Mouse (Mus musculus) stomach, embryonic 16.5 days (tissue): ENCODE data around the gene Alg14. TPM values are rescaled to one million over a fixed set of nuclear protein-coding genes. Genes with fewer than 3 reads are reported as not detected.
A peak's percentile ranks its signal among the peaks of the same experiment; 100 is the strongest.

Experiments used
- ATAC-seq: fragments of 200-750 bp; cut with Nextera tagmentation; 2 replicates; pipeline ENCODE4 v1.8.0; 2017; ENCODE audit warnings: moderate number of reproducible peaks, moderate TSS enrichment; ENCODE audit not compliant: insufficient read depth, low FRiP score
- H3K27ac ChIP-seq: fragments of 300-500 bp; sonication (generic); 2 replicates; pipeline ENCODE4 v1.5.1; 2014; ENCODE audit warnings: low read length
- H3K27me3 ChIP-seq: fragments of 300-500 bp; sonication (generic); 2 replicates; pipeline ENCODE4 v1.6.1; 2014; ENCODE audit warnings: low read length, control low read depth, mixed read lengths; ENCODE audit not compliant: control insufficient read depth, insufficient read depth
- H3K36me3 ChIP-seq: fragments of 300-500 bp; sonication (generic); 2 replicates; pipeline ENCODE4 v1.6.1; 2014; ENCODE audit warnings: low read length; ENCODE audit not compliant: control insufficient read depth, insufficient read depth
- H3K4me1 ChIP-seq: fragments of 300-500 bp; sonication (generic); 2 replicates; pipeline ENCODE4 v1.6.1; 2014; ENCODE audit warnings: low read length, control low read depth, mixed read lengths; ENCODE audit not compliant: control insufficient read depth, insufficient read depth
- H3K4me2 ChIP-seq: fragments of 300-500 bp; sonication (generic); 2 replicates; pipeline ENCODE4 v1.6.1; 2014; ENCODE audit warnings: low read depth, low read length, mixed read lengths
- H3K4me3 ChIP-seq: fragments of 300-500 bp; sonication (generic); replicated peaks from 2 replicates; pipeline ENCODE4 v1.5.1; 2014; ENCODE audit warnings: mild to moderate bottlenecking, low read length
- H3K9ac ChIP-seq: fragments of 300-500 bp; sonication (generic); 2 replicates; pipeline ENCODE4 v1.6.1; 2014; ENCODE audit warnings: low read length
- H3K9me3 ChIP-seq: fragments of 300-500 bp; sonication (generic); replicated peaks from 2 replicates; pipeline ENCODE4 v1.6.1; 2016; ENCODE audit warnings: low read length, control low read depth; ENCODE audit not compliant: control insufficient read depth
- WGBS: fragments of 180-500 bp; shearing (Covaris S2); extraction: QIAGEN DNeasy Blood & Tissue Kit; methylation state at CpG from one replicate; pipeline ENCODE4 v1.1.7; 2014; 5-methylcytosine and 5-hydroxymethylcytosine counted together
- polyA plus RNA-seq: library from polyadenylated mRNA; unstranded; fragments of >200 nt; fragmentation: Nextera tagmentation; extraction: Ambion mirVana; gene quantifications from 2 replicates; pipeline ENCODE4 v1.2.1, GENCODE M21; 2015

The Alg14 gene
- polyA plus RNA-seq, 1 experiment from 2014 or later, result 45.8 TPM

DNA sequence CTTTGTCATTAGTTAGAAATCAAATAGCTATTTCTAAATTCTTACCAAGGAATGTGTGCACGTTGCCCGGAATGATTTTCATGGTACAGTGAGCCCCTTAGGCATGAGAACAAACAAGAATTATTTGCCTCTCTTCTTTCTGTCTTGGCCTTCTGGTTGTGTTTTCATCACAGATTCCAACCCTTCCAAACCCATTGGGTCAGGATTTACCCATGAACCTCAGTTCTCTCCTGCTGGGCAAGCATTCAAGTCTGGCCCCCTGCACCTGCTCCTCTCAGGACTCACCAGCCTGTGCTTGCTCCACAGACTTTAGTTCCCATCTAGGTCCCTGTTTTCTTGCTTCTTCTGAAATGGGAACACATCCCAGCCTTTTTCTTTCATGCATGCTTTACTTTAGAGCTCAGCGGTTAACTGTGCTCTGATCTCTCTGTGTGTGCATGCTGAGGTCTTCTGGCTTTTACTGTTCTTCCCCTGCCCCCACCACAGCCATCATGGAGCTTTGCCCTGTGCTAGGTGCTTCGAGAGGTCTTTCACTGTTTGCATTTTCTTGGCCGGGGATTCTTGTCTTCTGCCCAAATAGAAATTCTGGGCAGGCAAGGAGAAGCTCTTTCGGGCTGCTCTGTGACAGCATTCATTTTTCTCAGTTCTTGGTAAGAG is 44.8 kb downstream of the Alg14 start:
- Histone ChIP-seq H3K4me3 (no peak overlapping the region), H3K27me3 (no peaks in the 10 kb centered on the region), H3K9me3 (no peaks in the 10 kb centered on the region), H3K27ac (no peak overlapping the region), H3K4me2 (no peak overlapping the region), H3K4me1 (peaks cover 8% of the 10 kb centered on the region; the same call in 1 of the 2 replicates), H3K9ac (no peak overlapping the region), H3K36me3 (no peaks in the 10 kb centered on the region)
- no peak for ATAC-seq
- 71% methylated on average over 6 of the region's 6 CpGs for WGBS

- Histone ChIP-seq H3K9me3 (no peaks in the 10 kb centered on the region), H3K4me3 (no peak overlapping the region), H3K9ac (no peak overlapping the region), H3K27me3 (no peaks in the 10 kb centered on the region), H3K36me3 (no peaks in the 10 kb centered on the region), H3K4me2 (no peak overlapping the region), H3K4me1 (peaks cover 8% of the 10 kb centered on the region; the same call in 1 of the 2 replicates), H3K27ac (no peak overlapping the region)
- no peak for ATAC-seq
- 62% methylated on average over 2 of the region's 2 CpGs for WGBS
Observed at GRCm38 (mm10) chr3:121338687-121339086, 47.1 kb downstream of the Alg14 start.

DNA sequence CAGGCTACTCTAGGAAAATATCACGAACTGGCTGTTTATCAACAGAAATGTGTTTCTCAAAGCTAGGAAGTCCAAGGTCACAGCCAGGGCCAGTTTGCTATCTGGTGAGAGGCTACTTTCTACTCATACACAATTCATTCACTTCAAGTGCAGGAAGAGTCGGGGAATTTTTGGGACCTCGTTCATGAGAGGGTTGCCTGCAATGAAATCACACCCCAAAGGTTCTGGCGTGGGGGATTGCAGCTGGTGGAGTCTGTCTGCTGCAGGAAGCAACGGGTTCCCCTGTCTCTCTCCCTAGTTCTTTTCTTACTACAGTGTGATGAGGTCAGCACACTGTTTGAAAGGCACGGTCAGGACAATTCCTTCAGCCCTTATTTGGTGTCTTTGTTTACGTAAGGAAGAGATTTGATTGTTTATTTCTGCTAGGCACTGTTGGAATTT is 48.8 kb downstream of the Alg14 start:
- Histone ChIP-seq H3K4me2 (no peak overlapping the region), H3K36me3 (no peaks in the 10 kb centered on the region), H3K27me3 (no peaks in the 10 kb centered on the region), H3K9ac (0 out of 2 replicates have a peak overlapping the region, but pooled peaks have one; percentile 5), H3K27ac (peak overlapping the region; percentile 87), H3K4me3 (no peak overlapping the region), H3K4me1 (peaks cover 22% of the 10 kb centered on the region), H3K9me3 (no peaks in the 10 kb centered on the region)
- ATAC-seq, result 0 out of 2 replicates have a peak, but pooled peaks have one; percentile 61
- WGBS, result 16% methylated on average over 7 of the region's 7 CpGs

DNA sequence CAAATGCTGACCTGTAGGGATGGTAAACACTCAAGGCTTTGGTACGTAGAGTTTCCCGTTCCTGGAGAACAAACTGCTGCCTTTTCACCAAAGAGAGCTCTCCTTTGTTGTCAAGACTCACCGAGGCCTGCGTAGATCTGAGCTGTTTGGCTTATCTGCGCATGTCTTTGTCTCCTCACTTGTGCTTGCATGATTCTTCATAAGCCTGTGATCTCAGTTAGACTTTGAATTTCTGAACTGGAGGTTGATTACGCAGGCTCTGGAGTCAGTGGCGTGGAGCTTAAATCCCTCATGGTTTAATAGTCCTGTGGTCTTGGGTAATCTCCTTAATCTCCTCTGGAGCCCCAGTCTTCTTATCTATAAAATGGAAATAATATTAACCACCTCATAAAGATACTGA is 51.7 kb downstream of the Alg14 start:
- Histone ChIP-seq H3K36me3 (no peaks in the 10 kb centered on the region), H3K4me2 (no peak overlapping the region), H3K4me1 (peaks cover 32% of the 10 kb centered on the region), H3K27ac (no peak overlapping the region), H3K9ac (no peak overlapping the region), H3K4me3 (no peak overlapping the region), H3K27me3 (no peaks in the 10 kb centered on the region), H3K9me3 (no peaks in the 10 kb centered on the region)
- ATAC-seq, result no peak
- WGBS, result 80% methylated on average over 7 of the region's 7 CpGs

GRCm38 (mm10) chr3:121344056-121344945 is 52.7 kb downstream of the Alg14 start:
- WGBS, result 23% methylated on average over 8 of the region's 8 CpGs
- no peaks in the 10 kb centered on the region for H3K27me3 ChIP-seq
- H3K4me2 ChIP-seq, result no peak overlapping the region
- no peak overlapping the region for H3K4me3 ChIP-seq
- H3K36me3 ChIP-seq, result no peaks in the 10 kb centered on the region
- H3K4me1 ChIP-seq, result peaks cover 32% of the 10 kb centered on the region
- no peaks in the 10 kb centered on the region for H3K9me3 ChIP-seq
- ATAC-seq, result no peak
- no peak overlapping the region for H3K9ac ChIP-seq
- H3K27ac ChIP-seq, result peak overlapping the region; percentile 77

DNA sequence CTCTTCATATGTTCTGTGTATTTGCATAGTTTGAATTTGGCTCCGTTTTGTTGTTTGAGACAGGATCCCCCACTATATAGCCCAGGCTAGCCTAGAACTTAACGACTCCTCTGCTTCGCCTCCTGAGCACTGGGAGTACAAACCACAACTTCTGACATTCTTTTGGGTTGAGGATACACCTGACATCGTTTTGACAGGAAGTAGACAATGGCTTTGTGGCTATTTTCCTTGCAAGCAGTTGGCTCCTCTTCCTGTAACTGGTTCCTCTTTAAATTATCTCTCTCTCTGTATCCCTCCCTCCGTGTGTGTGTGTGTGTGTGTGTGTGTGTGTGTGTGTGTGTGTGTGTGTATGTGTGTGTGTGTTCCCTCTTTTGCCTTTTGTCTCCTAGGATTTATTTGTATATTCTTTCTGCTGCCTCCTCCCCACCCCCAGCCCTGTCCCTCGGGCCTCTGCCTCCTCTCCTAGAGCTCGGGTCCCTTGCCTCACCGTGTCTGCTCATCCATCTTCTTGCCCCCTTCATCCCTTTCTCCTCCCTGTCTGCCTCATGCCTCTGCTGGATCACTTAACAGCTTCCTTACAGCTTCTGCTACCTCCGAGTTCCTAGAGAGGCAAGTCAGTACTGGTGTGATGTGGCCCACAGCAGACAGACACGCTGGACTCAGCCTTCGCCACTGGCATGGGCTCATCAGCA is 53.5 kb downstream of the Alg14 start:
- H3K4me3 ChIP-seq, result no peak overlapping the region
- no peaks in the 10 kb centered on the region for H3K36me3 ChIP-seq
- peak overlapping the region; percentile 45; the same call in 1 of the 2 replicates for H3K9ac ChIP-seq
- no peaks in the 10 kb centered on the region for H3K27me3 ChIP-seq
- peak overlapping the region; percentile 77 for H3K27ac ChIP-seq
- no peak overlapping the region for H3K4me2 ChIP-seq
- 43% methylated on average over 11 of the region's 11 CpGs for WGBS
- H3K4me1 ChIP-seq, result peaks cover 32% of the 10 kb centered on the region
- no peaks in the 10 kb centered on the region for H3K9me3 ChIP-seq
- ATAC-seq, result 0 out of 2 replicates have a peak, but pooled peaks have one; percentile 22

DNA sequence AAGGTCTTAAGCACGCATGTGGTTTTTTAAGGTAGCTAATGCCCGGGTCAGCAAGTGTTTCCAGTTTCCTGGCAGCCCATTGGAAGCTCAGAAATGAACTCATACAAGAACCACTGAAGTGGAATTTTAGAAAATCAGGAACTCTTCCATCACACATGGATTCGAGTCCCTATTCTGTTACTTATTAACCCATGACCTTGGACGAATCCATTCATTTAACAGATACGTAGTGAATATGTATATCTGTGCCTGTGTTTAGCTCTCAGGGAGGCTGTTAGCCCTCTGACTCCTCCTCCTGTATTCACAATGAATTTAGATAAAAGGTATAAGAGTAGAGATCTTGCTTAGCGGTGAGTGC is 54.0 kb downstream of the Alg14 start:
- ATAC-seq, result no peak
- Histone ChIP-seq H3K4me2 (0 out of 2 replicates have a peak overlapping the region, but pooled peaks have one; percentile 2), H3K4me3 (no peak overlapping the region), H3K36me3 (no peaks in the 10 kb centered on the region), H3K27ac (peak overlapping the region; percentile 57; the same call in 1 of the 2 replicates), H3K9me3 (no peaks in the 10 kb centered on the region), H3K9ac (peak overlapping the region; percentile 45; the same call in 1 of the 2 replicates), H3K27me3 (no peaks in the 10 kb centered on the region), H3K4me1 (peaks cover 28% of the 10 kb centered on the region)
- 45% methylated on average over 6 of the region's 6 CpGs for WGBS

- Histone ChIP-seq H3K27me3 (no peaks in the 10 kb centered on the region), H3K4me2 (no peak overlapping the region; the same call in 1 of the 2 replicates), H3K9ac (no peak overlapping the region), H3K4me1 (peaks cover 24% of the 10 kb centered on the region), H3K9me3 (no peaks in the 10 kb centered on the region), H3K27ac (no peak overlapping the region), H3K36me3 (no peaks in the 10 kb centered on the region), H3K4me3 (no peak overlapping the region)
- 68% methylated on average over 12 of the region's 12 CpGs for WGBS
- no peak for ATAC-seq
Observed at GRCm38 (mm10) chr3:121346507-121347267, 55.1 kb downstream of the Alg14 start.
